Mouse (Mus musculus) embryo, embryonic 11 days (tissue): ENCODE results near the gene Gm4884.
"Not testable (repeated sequence)": the region's sequence is repeated elsewhere in the genome, so short reads cannot be mapped to it uniquely, and the experiment has no call there.

Source experiments
- DNase-seq: peaks from one replicate; pipeline ENCODE4 v3.0.0-alpha.2; 2015

Gm4884 gene

GRCm38 (mm10) chr7:41032419-41032818 lies at the start of gene Gm4884:
Gm4884 (plus strand) TSS chr7:41032719.
- not testable (repeated sequence) for DNase-seq

GRCm38 (mm10) chr7:40987243-40987642 lies 45.3 kb upstream of the Gm4884 start, which contains the start of gene 4930433I11Rik:
4930433I11Rik (plus strand) TSS chr7:40987543.
- no peak for DNase-seq

GRCm38 (mm10) chr7:41044058-41044457 lies 11.5 kb downstream of the Gm4884 start:
- not testable (repeated sequence) for DNase-seq
